ENCODE assay signal across 18 mouse cellular contexts in genomic region chr6:137360166-137360565, GRCm38 (mm10).
DNase-seq lines count a peak whose midpoint lies in the region; ATAC-seq and TF ChIP-seq lines count a peak whose summit lies in the region.
"Had no signal": no experiment of that assay in that cellular context is flagged by ENCODE, and none has a peak within 500 bp of the region (broad histone marks: within the 10 kb centered on the region; RNA-seq: fewer than 3 reads in every experiment).

No protein-coding gene starts in this region.

- H3K27ac ChIP-seq in lung, embryonic 14.5 days (ENCODE audit: low read depth), result no peak overlapping the region
- H3K27ac ChIP-seq: embryonic facial prominence, embryonic 10.5 days; embryonic facial prominence, embryonic 12.5 days; forebrain, embryonic 13.5 days; forebrain, embryonic 15.5 days had no signal

- H3K4me1 ChIP-seq in lung, embryonic 14.5 days (ENCODE audit: insufficient read depth), result 0 out of 2 replicates have a peak, but pooled peaks cover 4% of the 10 kb centered on the region
- H3K4me1 ChIP-seq: embryonic facial prominence, embryonic 12.5 days had no signal

- H3K4me2 ChIP-seq in lung, embryonic 14.5 days, result no peak overlapping the region
- H3K4me2 ChIP-seq: embryonic facial prominence, embryonic 12.5 days; forebrain, embryonic 13.5 days; forebrain, embryonic 15.5 days had no signal

- H3K27me3 ChIP-seq in lung, embryonic 14.5 days (ENCODE audit: insufficient read depth, low read length), result no peaks in the 10 kb centered on the region
- H3K27me3 ChIP-seq: embryonic facial prominence, embryonic 12.5 days; forebrain, embryonic 13.5 days; forebrain, embryonic 15.5 days had no signal

- no peak for ATAC-seq in cerebellum, adult (ENCODE audit: insufficient number of reproducible peaks, low FRiP score, low TSS enrichment)
- no peak for ATAC-seq in lung, embryonic 14.5 days (ENCODE audit: insufficient read depth)
- ATAC-seq: forebrain, embryonic 13.5 days; forebrain, embryonic 15.5 days; forebrain, postnatal 0 days had no signal

- H3K9ac ChIP-seq in lung, embryonic 14.5 days, result no peak overlapping the region
- H3K9ac ChIP-seq: embryonic facial prominence, embryonic 12.5 days; forebrain, embryonic 13.5 days; forebrain, embryonic 15.5 days; forebrain, postnatal 0 days had no signal

- WGBS in lung, embryonic 14.5 days, result 50% methylated on average over 7 of the region's 7 CpGs

- no peak overlapping the region for H3K4me3 ChIP-seq in lung, embryonic 14.5 days (ENCODE audit: low read depth, low read length)
- H3K4me3 ChIP-seq: embryonic facial prominence, embryonic 10.5 days; embryonic facial prominence, embryonic 12.5 days; forebrain, embryonic 13.5 days; forebrain, embryonic 15.5 days had no signal

- H3K9me3 ChIP-seq in lung, embryonic 14.5 days (ENCODE audit: low read depth, low read length), result no peaks in the 10 kb centered on the region
- H3K9me3 ChIP-seq: embryonic facial prominence, embryonic 10.5 days; embryonic facial prominence, embryonic 12.5 days; forebrain, embryonic 13.5 days; forebrain, embryonic 15.5 days had no signal

- no peak for TF ChIP-seq CTCF in lung, embryonic 14.5 days (IDR thresholded peaks at IDR 0.05; ENCODE audit: low read depth)

- peak; percentile 44 to 58 for DNase-seq in cerebellum, postnatal 14 days
- peak; percentile 46 for DNase-seq in lung, embryonic 14.5 days
- no peak for DNase-seq in lung, postnatal 36 days
- no peak for DNase-seq in ovary, postnatal 36 days (ENCODE audit: low spot score)
- DNase-seq: adrenal gland, adult 2 months; adrenal gland, postnatal 10 days; adrenal gland, postnatal 25 days; cerebellum, adult 11 months; cerebellum, adult 18-20 months; cerebellum, adult 8-10 months; cerebellum, adult 9-11 months; cerebellum, postnatal 36 days; forebrain, postnatal 0 days had no signal

- H3K36me3 ChIP-seq in lung, embryonic 14.5 days (ENCODE audit: insufficient read depth), result no peaks in the 10 kb centered on the region
- H3K36me3 ChIP-seq: embryonic facial prominence, embryonic 10.5 days; embryonic facial prominence, embryonic 12.5 days; forebrain, embryonic 15.5 days had no signal

Comparison
In these comparisons a context has a peak if more than half of its experiments do, and no peak if none do; other contexts are left out.
1. DNase-seq: peak in cerebellum, postnatal 14 days (2 of 2) and lung, embryonic 14.5 days (single experiment); none in lung, postnatal 36 days (single experiment) and ovary, postnatal 36 days (single experiment).